ENCODE assay signal across 8 mouse cellular contexts in genomic region chr10:74925324-74925723, GRCm38 (mm10). TPM values are rescaled to one million over a fixed set of nuclear protein-coding genes. Genes with fewer than 3 reads are reported as not detected.
DNase-seq lines count a peak whose midpoint lies in the region; ATAC-seq and TF ChIP-seq lines count a peak whose summit lies in the region.

No protein-coding gene starts in this region.

- H3K27ac ChIP-seq in thymus, adult 2 months (ENCODE audit: control insufficient read depth, insufficient read depth, low read length) = no peak overlapping the region
- H3K27ac ChIP-seq in heart, embryonic 15.5 days = no peak overlapping the region
- no peak overlapping the region for H3K27ac ChIP-seq in liver, embryonic 13.5 days

- no peaks in the 10 kb centered on the region for H3K27me3 ChIP-seq in thymus, adult 2 months (ENCODE audit: control insufficient read depth, insufficient read depth, low read length)
- peaks cover 27% of the 10 kb centered on the region for H3K27me3 ChIP-seq in heart, embryonic 15.5 days
- no peaks in the 10 kb centered on the region for H3K27me3 ChIP-seq in liver, embryonic 13.5 days

- no peak for TF ChIP-seq POLR2A in thymus, adult 2 months (IDR thresholded peaks at IDR 0.05; ENCODE audit: control insufficient read depth, extremely low read depth, insufficient read depth, low read length, poor library complexity)

- H3K4me1 ChIP-seq in thymus, adult 2 months (replicated peaks; ENCODE audit: control insufficient read depth, insufficient read depth, low read length) = 0 out of 2 replicates have a peak, but pooled peaks cover 4% of the 10 kb centered on the region
- H3K4me1 ChIP-seq in heart, embryonic 15.5 days (replicated peaks) = peaks cover 4% of the 10 kb centered on the region; the same call in 1 of the 2 replicates
- no peaks in the 10 kb centered on the region for H3K4me1 ChIP-seq in liver, embryonic 13.5 days (replicated peaks)

- TF ChIP-seq CTCF in thymus, adult 2 months (IDR thresholded peaks at IDR 0.05; ENCODE audit: borderline replicate concordance, control insufficient read depth, extremely low read depth, insufficient read depth, low read length, poor library complexity) = peak; percentile 54; the same call in 1 of the 2 replicates

- H3K4me2 ChIP-seq in heart, embryonic 15.5 days = peak overlapping the region; percentile 44
- H3K4me2 ChIP-seq in liver, embryonic 13.5 days = peak overlapping the region; percentile 36

- ATAC-seq in heart, embryonic 15.5 days (replicated peaks; ENCODE audit: insufficient number of reproducible peaks, insufficient read depth, low FRiP score, low read depth) = no peak
- ATAC-seq in liver, embryonic 13.5 days (ENCODE audit: low read depth) = no peak

- 30% methylated on average over 21 of the region's 21 CpGs for WGBS in thymus, adult 2 months
- WGBS in heart, embryonic 15.5 days = 14% methylated on average over 21 of the region's 21 CpGs
- WGBS in liver, embryonic 13.5 days (ENCODE audit: insufficient replicate concordance) = 14% methylated on average over 21 of the region's 21 CpGs

- no peak overlapping the region for H3K4me3 ChIP-seq in thymus, adult 2 months (ENCODE audit: control insufficient read depth, insufficient read depth, low read length)
- H3K4me3 ChIP-seq in heart, embryonic 15.5 days = no peak overlapping the region
- no peak overlapping the region for H3K4me3 ChIP-seq in liver, embryonic 13.5 days (replicated peaks)

- H3K9me3 ChIP-seq in heart, embryonic 15.5 days (replicated peaks) = no peaks in the 10 kb centered on the region
- H3K9me3 ChIP-seq in liver, embryonic 13.5 days (replicated peaks) = no peaks in the 10 kb centered on the region

- DNase-seq in thymus, adult 2 months = peak; percentile 44
- DNase-seq in thymus, adult 18-20 months = no peak
- DNase-seq in embryo, embryonic 10.5 days (ENCODE audit: low spot score) = peak; percentile 70
- DNase-seq in kidney, postnatal 14 days = peak; percentile 51
- DNase-seq in liver, embryonic 13.5 days = no peak
- peak; percentile 20 to 42 for DNase-seq in natural killer cell, adult 2 months (ENCODE audit: low spot score in 2 of 2)
- peak; percentile 28 to 45 for DNase-seq in thymus, postnatal 36 days

- no peaks in the 10 kb centered on the region for H3K36me3 ChIP-seq in thymus, adult 2 months (ENCODE audit: control insufficient read depth, insufficient read depth, low read length)
- no peaks in the 10 kb centered on the region for H3K36me3 ChIP-seq in heart, embryonic 15.5 days
- H3K36me3 ChIP-seq in liver, embryonic 13.5 days = no peaks in the 10 kb centered on the region

- no peak overlapping the region for H3K9ac ChIP-seq in heart, embryonic 15.5 days
- no peak overlapping the region for H3K9ac ChIP-seq in liver, embryonic 13.5 days

RNA-seq across cellular contexts. Expression of gene Gnaz, which starts 41.7 kb away (rescaled TPM):
- polyA plus RNA-seq in thymus, adult 2 months (2012; rRNA removed) = 0.42 and 0.58 TPM in 2 replicates
- polyA plus RNA-seq in heart, embryonic 15.5 days (2015; fragmentation: Nextera tagmentation; extraction: Ambion mirVana) = 1.2 and 1.7 TPM in 2 replicates
- 5.1 and 5.2 TPM in 2 replicates for polyA plus RNA-seq in liver, embryonic 13.5 days (2015; fragmentation: Nextera tagmentation; extraction: Ambion mirVana)

Comparison
In these comparisons a context has a peak if more than half of its experiments do, and no peak if none do; other contexts are left out.
1. DNase-seq: peak in thymus, adult 2 months (single experiment), embryo, embryonic 10.5 days (single experiment), kidney, postnatal 14 days (single experiment), natural killer cell, adult 2 months (2 of 2) and thymus, postnatal 36 days (2 of 2); none in thymus, adult 18-20 months (0 of 2) and liver, embryonic 13.5 days (single experiment).